Mouse (Mus musculus) olfactory bulb, adult 2 months (tissue): ENCODE results near the gene Sbsn.

ENCODE experiments used
- CTCF ChIP-seq: fragments of 200-500 bp; IDR thresholded peaks from 2 replicates; pipeline ENCODE4 v1.5.1; 2012; ENCODE audit warnings: low read depth, mild to moderate bottlenecking, low read length, moderate library complexity; ENCODE audit not compliant: insufficient read depth
- POLR2A ChIP-seq: fragments of 200-500 bp; IDR thresholded peaks from 2 replicates; pipeline ENCODE4 v1.6.1; 2012; ENCODE audit warnings: mild to moderate bottlenecking, low read depth, low read length, moderate library complexity; ENCODE audit not compliant: insufficient read depth

GRCm38 (mm10) chr7:30785154-30785553 is 33.9 kb downstream of the Sbsn start:
- TF ChIP-seq POLR2A (no peak), CTCF (no peak)
